Mouse (Mus musculus) myocyte (in vitro differentiated cells): ENCODE measurements at regions not wholly inside any gene's neighbourhood (a gene's known extent, or its start where the extent isn't known, plus 50 kb on each side); places are given as distances from the start of the nearest gene placed in this dataset.
A peak's percentile ranks its signal among the peaks of the same experiment; 100 is the strongest.

Source experiments
- H3K27me3 ChIP-seq: one replicate; pipeline ENCODE4 v1.6.1; 2011; ENCODE audit not compliant: control insufficient read depth, insufficient read depth, insufficient read length
- H3K36me3 ChIP-seq: one replicate; pipeline ENCODE4 v1.6.1; 2011; ENCODE audit not compliant: control insufficient read depth, insufficient read depth
- H3K4me2 ChIP-seq: one replicate; pipeline ENCODE4 v1.6.1; 2011; ENCODE audit warnings: low read depth, control low read depth
- H3K4me3 ChIP-seq: one replicate; pipeline ENCODE4 v1.5.1; 2011; ENCODE audit warnings: mild to moderate bottlenecking, control low read depth, moderate library complexity
- H3K79me2 ChIP-seq: one replicate; pipeline ENCODE4 v1.6.1; 2011; ENCODE audit not compliant: control insufficient read depth, insufficient read depth
- H3ac ChIP-seq: one replicate; pipeline ENCODE4 v1.6.1; 2011; ENCODE audit not compliant: control insufficient read depth, insufficient read length
- CEBPB ChIP-seq: IDR thresholded peaks from 2 replicates; pipeline ENCODE4 v1.6.1; 2011; ENCODE audit warnings: mild to moderate bottlenecking, moderate library complexity; ENCODE audit not compliant: poor library complexity, insufficient read depth, severe bottlenecking
- E2F4 ChIP-seq: IDR thresholded peaks from one replicate; pipeline ENCODE4 v1.6.1; 2011; ENCODE audit warnings: mild to moderate bottlenecking, control low read depth, moderate library complexity; ENCODE audit not compliant: insufficient read depth
- MAX ChIP-seq: IDR thresholded peaks from one replicate; pipeline ENCODE4 v1.6.1; 2011; ENCODE audit warnings: low read depth, mild to moderate bottlenecking, control low read depth
- MYOD1 ChIP-seq, 3 experiments: IDR thresholded peaks; one replicate each; pipeline ENCODE4 v1.6.1; 2011; ENCODE audit warnings: control low read depth in 2 of 3, low read depth in 2 of 3, mild to moderate bottlenecking in 2 of 3, moderate library complexity in 1 of 3; ENCODE audit not compliant: insufficient read length in 2 of 3, control insufficient read depth in 1 of 3
- MYOG ChIP-seq, 3 experiments: IDR thresholded peaks; one replicate each; pipeline ENCODE4 v1.6.1; 2011; ENCODE audit warnings: control low read depth in 2 of 3, low read depth in 2 of 3, mild to moderate bottlenecking in 2 of 3; ENCODE audit not compliant: insufficient read length in 2 of 3, control insufficient read depth in 1 of 3, insufficient read depth in 1 of 3
- POLR2A ChIP-seq: IDR thresholded peaks from one replicate; pipeline ENCODE4 v1.6.1; 2011; ENCODE audit warnings: low read depth, mild to moderate bottlenecking, control low read depth, moderate library complexity; ENCODE audit not compliant: insufficient read length
- POLR2AphosphoS2 ChIP-seq: IDR thresholded peaks from one replicate; pipeline ENCODE4 v1.6.1; 2011; ENCODE audit warnings: low read depth, control low read depth; ENCODE audit not compliant: insufficient read length
- REST ChIP-seq: IDR thresholded peaks from one replicate; pipeline ENCODE4 v1.6.1; 2011; ENCODE audit warnings: mild to moderate bottlenecking, control low read depth, moderate library complexity; ENCODE audit not compliant: insufficient read depth, insufficient read length
- SRF ChIP-seq: IDR thresholded peaks from one replicate; pipeline ENCODE4 v1.6.1; 2011; ENCODE audit warnings: low read depth; ENCODE audit not compliant: control insufficient read depth, insufficient read length
- TCF12 ChIP-seq: IDR thresholded peaks from one replicate; pipeline ENCODE4 v1.6.1; 2011; ENCODE audit warnings: mild to moderate bottlenecking, control low read depth; ENCODE audit not compliant: poor library complexity, insufficient read depth, severe bottlenecking
- TCF3 ChIP-seq: IDR thresholded peaks from one replicate; pipeline ENCODE4 v1.6.1; 2011; ENCODE audit warnings: low read depth, control low read depth; ENCODE audit not compliant: insufficient read length
- USF1 ChIP-seq: IDR thresholded peaks from one replicate; pipeline ENCODE4 v1.6.1; 2011; ENCODE audit warnings: low read depth, mild to moderate bottlenecking, control low read depth, moderate library complexity

GRCm38 (mm10) chr13:37482038-37482437 lies 137.0 kb downstream of the Ly86 start:
- Histone ChIP-seq H3K4me2 (no peak overlapping the region), H3ac (no peak overlapping the region), H3K79me2 (no peaks in the 10 kb centered on the region), H3K36me3 (no peaks in the 10 kb centered on the region), H3K27me3 (no peaks in the 10 kb centered on the region), H3K4me3 (no peak overlapping the region)
- TF ChIP-seq TCF12 (no peak), E2F4 (no peak), POLR2AphosphoS2 (no peak), MYOG (IDR thresholded peaks at IDR 0.05; ENCODE audit: control insufficient read depth in 1 of 3, insufficient read depth in 1 of 3, insufficient read length in 2 of 3, low read depth in 2 of 3) (no peak), CEBPB (no peak), REST (no peak), POLR2A (no peak), TCF3 (no peak), USF1 (no peak), MAX (no peak), SRF (no peak), MYOD1 (IDR thresholded peaks at IDR 0.05; ENCODE audit: control insufficient read depth in 1 of 3, insufficient read length in 2 of 3, low read depth in 2 of 3) (no peak)

- no peak overlapping the region for H3K4me3 ChIP-seq
Measured at GRCm38 (mm10) chr13:37482589-37482988, 137.6 kb downstream of the Ly86 start.

GRCm38 (mm10) chr13:37483010-37483855 lies 138.2 kb downstream of the Ly86 start:
- H3K4me3 ChIP-seq = no peak overlapping the region
- H3K36me3 ChIP-seq = no peaks in the 10 kb centered on the region

More at GRCm38 (mm10) chr13:37482589-37482988, 137.6 kb downstream of the Ly86 start:
- Histone ChIP-seq H3ac (no peak overlapping the region), H3K4me2 (peak overlapping the region; percentile 9), H3K79me2 (no peaks in the 10 kb centered on the region), H3K27me3 (no peaks in the 10 kb centered on the region), H3K36me3 (no peaks in the 10 kb centered on the region)
- TF ChIP-seq POLR2A = no peak
- no peak for TF ChIP-seq TCF3
- TF ChIP-seq MYOG (IDR thresholded peaks at IDR 0.05; ENCODE audit: control insufficient read depth in 1 of 3, insufficient read depth in 1 of 3, insufficient read length in 2 of 3, low read depth in 2 of 3) = no peak
- no peak for TF ChIP-seq USF1
- no peak for TF ChIP-seq MYOD1 (IDR thresholded peaks at IDR 0.05; ENCODE audit: control insufficient read depth in 1 of 3, insufficient read length in 2 of 3, low read depth in 2 of 3)
- TF ChIP-seq REST = no peak
- no peak for TF ChIP-seq SRF
- TF ChIP-seq TCF12 = no peak
- no peak for TF ChIP-seq POLR2AphosphoS2
- TF ChIP-seq MAX = no peak
- no peak for TF ChIP-seq E2F4

DNA sequence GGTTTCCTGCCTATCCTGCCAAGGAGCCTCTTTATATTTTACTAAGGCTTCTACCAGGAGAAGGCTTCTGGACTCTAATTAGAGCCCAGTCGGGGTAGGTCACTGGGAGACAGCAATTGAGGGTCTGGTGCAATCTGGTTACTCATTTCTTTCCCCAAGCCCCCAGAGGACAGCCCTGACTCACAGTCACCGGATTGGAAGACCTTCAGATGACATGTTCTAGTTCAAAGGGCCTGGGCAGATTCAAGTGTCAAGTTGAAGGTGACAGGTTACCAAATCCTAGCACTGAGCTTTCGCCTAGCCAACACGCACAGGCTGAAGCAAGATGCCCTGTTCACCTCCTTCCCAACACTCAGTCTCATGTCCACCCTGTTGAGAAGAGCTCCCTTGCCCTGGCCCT lies 139.6 kb downstream of the Ly86 start:
- Histone ChIP-seq H3K36me3 (no peaks in the 10 kb centered on the region), H3K4me2 (no peak overlapping the region), H3K4me3 (no peak overlapping the region), H3K27me3 (no peaks in the 10 kb centered on the region), H3ac (no peak overlapping the region), H3K79me2 (no peaks in the 10 kb centered on the region)
- TF ChIP-seq TCF12 (no peak), MAX (no peak), CEBPB (no peak), POLR2A (no peak), E2F4 (no peak), POLR2AphosphoS2 (no peak), REST (no peak), TCF3 (no peak), MYOG (IDR thresholded peaks at IDR 0.05; ENCODE audit: control insufficient read depth in 1 of 3, insufficient read depth in 1 of 3, insufficient read length in 2 of 3, low read depth in 2 of 3) (no peak), MYOD1 (IDR thresholded peaks at IDR 0.05; ENCODE audit: control insufficient read depth in 1 of 3, insufficient read length in 2 of 3, low read depth in 2 of 3) (no peak), SRF (no peak), USF1 (no peak)

More at GRCm38 (mm10) chr13:37483010-37483855, 138.2 kb downstream of the Ly86 start:
- TF ChIP-seq MYOG (IDR thresholded peaks at IDR 0.05; ENCODE audit: control insufficient read depth in 1 of 3, insufficient read depth in 1 of 3, insufficient read length in 2 of 3, low read depth in 2 of 3) (no peak), USF1 (no peak), CEBPB (no peak), REST (no peak)
- no peaks in the 10 kb centered on the region for H3K27me3 ChIP-seq
- H3K4me2 ChIP-seq = peak overlapping the region; percentile 9
- no peak overlapping the region for H3ac ChIP-seq
- no peaks in the 10 kb centered on the region for H3K79me2 ChIP-seq
